Mouse (Mus musculus): ENCODE measurements around the gene Gm10260.

DNA sequence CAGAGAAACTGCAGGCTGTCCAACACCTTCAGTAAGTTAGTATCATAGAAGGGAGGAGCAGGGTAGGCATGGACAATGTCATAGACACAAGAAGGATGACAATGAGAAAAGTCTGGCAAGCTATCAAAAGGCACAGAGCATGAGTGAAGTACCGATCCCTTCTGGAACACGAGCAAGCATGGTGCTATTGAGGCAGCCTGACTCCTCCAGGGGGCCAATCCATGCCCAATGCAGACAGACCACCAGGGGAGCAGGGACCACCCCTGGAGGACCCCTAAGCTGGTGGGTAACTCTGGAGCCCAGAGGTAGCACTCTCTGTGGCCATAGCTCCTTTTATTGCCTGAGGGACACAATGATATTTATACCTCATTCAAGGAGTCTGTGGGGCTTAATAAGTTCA lies 20.1 kb upstream of the Gm10260 start:
- TF ChIP-seq CTCF (IDR thresholded peaks at IDR 0.05) (no peak), POLR2A (IDR thresholded peaks at IDR 0.05; ENCODE audit: insufficient read depth, low read depth, low read length) (no peak)
